Mouse (Mus musculus): ENCODE data around the gene Maml1. TPM values are rescaled to one million over a fixed set of nuclear protein-coding genes. Genes with fewer than 3 reads are reported as not detected.
A peak's percentile ranks its signal among the peaks of the same experiment; 100 is the strongest.
"Not testable (repeated sequence)": the region's sequence is repeated elsewhere in the genome, so short reads cannot be mapped to it uniquely, and the experiment has no call there.

Maml1 gene
- total RNA-seq (2021): 10 to 100 TPM in 1 of 2 experiments, 1 to 10 TPM in 1; 9.9 to 10.6 TPM

DNA sequence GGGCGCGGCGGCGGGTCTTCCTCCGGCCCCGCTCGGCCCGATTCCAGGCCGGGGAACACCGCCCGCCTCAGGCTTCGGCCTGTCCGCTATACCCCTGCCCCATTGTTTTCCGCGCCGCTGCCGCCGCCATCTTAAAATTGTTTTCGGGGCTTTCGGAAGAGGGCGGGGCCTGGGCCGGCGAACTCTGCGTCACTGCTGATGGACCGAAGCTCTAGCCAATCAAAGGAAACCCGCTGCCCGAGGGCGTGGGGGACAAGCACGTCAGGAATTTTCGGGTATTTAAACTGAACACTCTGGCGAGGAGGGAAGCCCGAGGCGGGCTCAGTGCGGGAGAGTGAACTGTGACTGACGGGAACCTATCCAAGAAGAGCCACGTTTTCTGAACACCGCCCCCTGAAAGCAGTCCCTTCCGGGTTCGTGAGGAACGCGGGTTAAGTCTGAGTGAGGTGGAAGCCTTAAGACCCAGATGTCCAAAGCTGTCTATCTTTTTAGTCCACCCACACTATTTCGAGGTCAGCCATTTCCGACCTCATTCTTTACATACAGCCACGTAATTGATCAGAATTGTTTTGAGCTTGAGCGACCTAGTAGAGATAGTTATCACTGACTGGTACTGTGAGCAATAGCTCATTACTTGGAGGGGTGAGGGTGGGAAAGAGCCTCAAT, at the start of gene Maml1:
TSS of gene Maml1 (minus strand) at position 122 of the 666 bp plus-strand sequence.
- intact Hi-C loops (cut with DNase I): loop anchor here (5.0 kb wide), 1 partner anchor 55 kb away; the partner anchor contains the start of gene Ltc4s

DNA sequence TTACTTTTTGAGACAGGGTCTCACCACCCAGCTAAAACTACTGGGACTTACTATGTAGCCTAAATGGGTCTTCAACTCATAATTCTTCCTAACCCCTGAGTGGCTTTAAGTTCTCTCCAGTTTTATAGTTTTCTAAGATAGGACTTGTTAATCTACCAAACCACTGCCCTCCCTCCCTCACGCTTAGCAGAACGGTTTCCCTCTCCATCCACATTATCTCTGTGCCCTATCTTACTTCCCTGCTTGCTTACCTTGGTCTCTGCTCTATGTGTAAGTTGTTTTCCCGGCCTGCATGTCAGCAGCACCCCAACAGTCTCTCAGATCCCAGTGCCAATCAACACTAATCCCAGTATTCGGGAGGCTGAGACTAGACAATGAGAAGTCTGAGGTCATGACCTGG, 44.8 kb upstream of the Maml1 start:
- intact Hi-C loops (cut with DNase I): no loop called here
- DNase-seq (ENCODE audit: low spot score in 2 of 2): no peak

More for the DNA sequence above, at the start of gene Maml1:
- DNase-seq (ENCODE audit: low spot score in 2 of 2): peak; percentile 97

DNA sequence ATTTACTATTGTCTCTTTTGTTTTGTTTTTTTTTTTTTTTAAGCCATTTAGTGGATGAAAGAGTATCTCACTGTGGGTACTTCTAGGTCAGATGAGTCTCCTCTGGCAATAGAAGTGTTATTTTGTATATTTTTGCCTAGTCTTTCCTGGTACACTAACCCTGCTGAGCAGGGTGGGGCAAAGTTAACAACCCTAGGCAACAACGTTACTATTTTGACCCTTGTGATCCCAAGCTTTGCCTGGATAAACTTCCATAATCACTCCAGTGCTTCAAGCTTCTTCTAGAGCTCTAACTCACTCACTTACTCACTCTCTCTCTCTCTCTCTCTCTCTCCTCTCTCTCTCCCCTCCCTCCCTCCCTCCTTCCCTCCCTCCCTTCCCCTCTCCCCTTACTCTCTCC, 44.0 kb upstream of the Maml1 start:
- no peak for DNase-seq (ENCODE audit: low spot score in 2 of 2)
- intact Hi-C loops (cut with DNase I): no loop called here

DNA sequence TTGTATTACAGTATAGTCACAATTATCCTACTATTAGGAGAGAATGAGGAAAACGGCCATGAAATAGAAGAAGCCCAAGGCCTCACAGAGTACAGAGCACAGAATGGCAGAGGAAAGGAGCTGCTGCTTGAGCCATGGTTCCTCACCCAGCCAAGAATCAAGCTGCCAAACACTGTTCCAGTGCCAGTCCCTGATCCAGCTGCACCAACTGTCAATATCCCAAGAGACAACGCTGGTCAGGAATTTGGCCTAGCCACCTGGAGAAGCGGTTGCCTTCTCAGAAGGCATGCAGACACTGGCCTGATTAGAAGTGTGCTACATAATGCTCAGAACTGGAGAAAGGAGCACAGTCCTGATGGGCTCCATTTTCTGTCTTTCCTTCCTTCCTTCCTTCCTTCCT, 41.1 kb upstream of the Maml1 start:
- no peak for DNase-seq (ENCODE audit: low spot score in 2 of 2)
- intact Hi-C loops (cut with DNase I): no loop called here

DNA sequence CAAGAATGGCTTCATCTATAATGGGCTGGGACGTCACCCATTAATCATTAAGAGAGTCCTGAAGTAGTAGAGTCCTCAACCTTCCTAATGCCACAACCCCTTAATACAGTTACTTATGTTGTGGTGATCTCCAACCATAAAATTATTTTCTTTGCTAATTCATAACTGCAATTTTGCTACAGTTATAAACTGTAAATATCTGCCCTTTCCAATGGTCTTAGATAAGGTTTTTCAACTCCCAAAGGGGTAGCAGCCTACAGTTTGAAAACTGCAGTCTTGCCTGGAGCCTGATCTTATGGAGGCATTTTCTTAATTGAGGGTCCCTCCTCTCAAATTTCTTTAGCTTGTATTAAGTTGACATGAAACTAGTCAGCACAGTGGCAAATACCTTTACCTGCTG, 37.3 kb upstream of the Maml1 start:
- intact Hi-C loops (cut with DNase I): no loop called here

DNA sequence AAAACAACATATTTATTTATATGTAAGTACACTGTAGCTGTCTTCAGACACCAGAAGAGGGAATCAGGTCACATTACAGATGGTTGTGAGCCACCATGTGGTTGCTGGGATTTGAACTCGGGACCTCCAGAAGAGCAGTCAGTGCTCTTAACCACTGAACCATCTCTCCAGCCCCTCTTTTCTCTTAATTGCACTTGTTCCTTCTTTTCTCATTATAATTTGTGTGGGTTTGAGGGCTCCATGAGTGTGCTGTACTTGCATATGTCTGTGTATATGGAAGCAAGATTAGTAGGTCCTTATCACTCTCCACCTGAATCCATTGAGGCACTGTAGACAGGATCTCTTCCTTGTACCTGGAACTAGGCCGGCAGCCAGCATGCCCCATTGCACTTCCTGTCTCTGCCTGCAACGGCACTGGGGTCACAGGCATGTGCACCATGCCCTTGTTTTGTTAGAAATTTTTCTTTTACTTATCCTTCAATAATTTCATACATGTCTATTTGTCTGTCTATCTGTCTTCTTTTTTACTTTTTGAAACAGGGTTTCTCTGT, 36.0 kb upstream of the Maml1 start:
- no peak for DNase-seq (ENCODE audit: low spot score in 2 of 2)
- intact Hi-C loops (cut with DNase I): no loop called here

More for the DNA sequence above, 37.3 kb upstream of the Maml1 start:
- no peak for DNase-seq (ENCODE audit: low spot score in 2 of 2)

DNA sequence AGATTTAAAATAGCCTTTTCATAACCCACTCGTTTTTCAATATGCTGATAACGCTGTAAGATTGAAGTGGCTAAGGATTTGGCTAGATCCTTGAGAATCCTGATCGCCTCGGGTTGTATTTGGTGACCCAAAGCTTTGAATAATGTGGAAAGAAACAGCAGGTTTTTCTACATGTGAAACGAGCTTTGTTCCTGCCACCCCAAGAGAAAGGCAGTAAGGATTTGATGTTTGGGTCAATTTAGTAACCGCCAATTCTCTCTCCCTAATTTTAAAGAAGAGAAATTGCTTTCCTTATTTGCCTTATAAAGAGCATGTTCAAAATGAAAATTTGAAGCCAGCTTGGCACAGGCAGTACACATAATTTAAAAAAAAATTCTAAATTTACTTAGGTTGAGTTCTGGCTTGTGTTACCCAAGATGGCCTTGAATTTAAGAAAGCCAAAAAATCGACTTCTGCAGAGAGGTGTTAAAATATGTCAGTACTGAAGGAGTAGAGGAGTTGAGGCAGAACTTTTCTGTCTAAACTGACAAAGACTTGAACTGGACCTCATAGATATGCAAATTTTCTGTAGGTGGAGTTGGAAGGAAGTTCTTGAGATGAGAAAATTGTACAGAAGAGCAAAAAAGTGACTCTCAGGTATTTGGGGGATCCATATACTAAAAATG, 34.3 kb upstream of the Maml1 start:
- DNase-seq (ENCODE audit: low spot score in 2 of 2): no peak
- intact Hi-C loops (cut with DNase I): no loop called here

DNA sequence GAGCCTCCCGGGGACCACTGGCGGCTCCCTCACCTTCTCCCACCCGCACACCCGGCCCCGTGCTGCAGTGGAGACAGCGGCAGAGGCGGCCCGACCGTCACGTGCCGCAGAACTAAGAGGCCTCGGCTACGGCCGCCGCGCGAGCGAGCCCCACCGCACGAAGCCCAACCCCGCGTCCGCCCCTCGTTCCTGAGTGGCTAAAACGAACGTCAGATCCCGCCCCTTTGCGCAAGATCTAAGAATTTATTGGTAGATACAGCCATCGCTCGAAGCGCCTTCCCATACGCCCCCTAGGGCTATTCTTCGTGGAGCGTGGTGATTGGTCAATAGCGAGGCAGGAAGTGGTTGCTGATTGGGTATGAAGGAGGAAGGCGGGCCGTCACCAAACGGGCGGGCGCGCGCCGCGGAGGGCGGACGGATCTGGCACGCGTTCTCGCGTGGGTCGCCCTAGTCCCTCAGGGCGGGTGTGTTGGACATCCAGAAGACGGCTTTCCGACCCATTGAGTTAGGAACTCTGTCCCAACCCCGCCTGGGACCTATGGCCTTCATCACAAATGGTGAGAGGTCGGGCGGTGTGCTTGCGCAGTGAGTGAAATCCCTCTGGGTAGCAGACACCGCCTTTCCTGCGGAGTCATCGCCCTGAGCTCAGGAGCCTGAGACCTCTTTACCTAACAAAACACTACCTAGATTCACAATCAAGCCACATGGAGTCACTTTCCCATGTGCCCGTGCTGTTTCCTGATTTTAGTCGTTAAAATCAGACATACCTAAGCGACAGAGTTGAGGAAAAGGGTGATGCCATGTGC, 33.6 kb upstream of the Maml1 start, which contains the start of gene Canx:
TSS of gene Canx (minus strand) at position 178 of the 806 bp plus-strand sequence.
- peak; percentile 98 to 99 for DNase-seq (ENCODE audit: low spot score in 2 of 2)
- intact Hi-C loops (cut with DNase I): loop anchor here (2.0 kb wide), 1 partner anchor 51 kb away; the partner anchor contains the start of gene Hnrnph1

DNA sequence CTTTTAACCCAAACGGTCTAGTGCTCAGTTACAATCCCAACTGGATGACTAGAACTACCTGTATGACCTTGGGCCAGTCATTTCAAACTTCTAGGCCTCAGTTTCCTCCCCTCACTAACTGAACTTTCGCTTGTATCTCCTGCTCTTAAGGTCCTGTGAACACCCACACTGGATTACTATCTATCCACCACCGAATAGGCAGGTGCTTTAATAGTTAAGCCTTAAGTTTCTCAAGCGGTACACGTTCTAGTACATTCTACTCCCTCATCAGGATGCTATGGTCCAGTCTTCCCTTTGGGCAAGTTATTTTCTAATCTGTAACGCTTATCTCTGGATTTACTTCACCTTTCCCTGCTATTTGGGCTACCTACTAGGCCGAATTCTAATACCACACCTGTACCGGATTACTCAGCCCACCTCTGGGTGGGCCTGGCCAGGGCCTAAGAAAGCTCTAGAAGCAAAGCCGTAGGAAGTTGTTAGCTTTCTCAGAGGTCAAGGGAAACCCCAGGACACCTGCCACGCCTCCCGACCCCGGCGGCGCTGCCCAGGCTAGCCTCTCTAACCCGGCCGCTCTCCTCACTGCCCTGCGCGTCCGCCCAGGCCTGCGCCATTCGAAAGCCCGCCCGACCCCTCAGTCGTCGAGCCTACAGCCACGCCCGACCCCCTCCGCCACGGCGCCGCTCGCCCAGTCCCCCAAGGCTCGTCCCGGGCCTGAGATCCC, 32.8 kb upstream of the Maml1 start:
- DNase-seq (ENCODE audit: low spot score in 2 of 2): no peak
- intact Hi-C loops (cut with DNase I): loop anchor here (2.0 kb wide), 1 partner anchor 52 kb away; the partner anchor contains the start of gene Hnrnph1

DNA sequence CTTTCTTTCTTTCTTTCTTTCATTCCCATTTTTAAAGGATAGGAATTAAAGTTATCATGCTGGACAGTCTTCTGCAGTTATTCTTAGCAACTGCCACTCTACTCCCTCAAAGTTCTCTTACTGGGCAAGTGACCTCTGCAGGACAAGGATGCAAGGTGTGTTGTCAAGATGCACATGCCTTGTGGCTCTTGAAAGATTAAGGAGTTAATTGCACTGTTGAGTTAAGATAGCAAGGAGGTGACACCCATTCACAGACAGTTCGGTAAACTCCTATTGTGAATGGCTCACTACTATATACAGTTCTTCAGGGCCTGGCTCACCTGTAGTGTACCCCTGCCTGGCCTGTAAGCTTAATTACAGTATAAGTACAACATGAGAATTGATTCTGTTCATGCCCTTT, 31.7 kb upstream of the Maml1 start:
- no peak for DNase-seq (ENCODE audit: low spot score in 2 of 2)
- intact Hi-C loops (cut with DNase I): loop anchor here (2.0 kb wide), 1 partner anchor 53 kb away; the partner anchor contains the start of gene Hnrnph1

DNA sequence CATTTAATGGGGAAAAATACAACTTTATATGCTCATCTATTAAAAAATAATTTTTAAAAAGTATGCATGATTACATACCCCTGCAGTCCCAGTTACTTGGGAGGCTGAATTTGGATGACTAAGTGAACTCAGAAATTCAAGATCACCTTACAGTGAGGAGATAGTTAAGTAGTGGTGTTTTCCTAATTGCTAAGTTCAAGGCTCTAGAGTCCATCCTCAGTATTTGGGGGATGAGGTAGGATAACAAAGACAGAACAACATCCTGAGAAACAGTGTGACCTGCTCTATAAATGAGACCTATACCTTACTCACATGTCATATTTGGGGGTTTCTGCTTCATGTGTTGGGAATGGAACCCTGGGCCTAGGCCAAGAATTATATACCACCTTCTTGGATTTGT, 30.2 kb upstream of the Maml1 start:
- intact Hi-C loops (cut with DNase I): no loop called here
- no peak for DNase-seq (ENCODE audit: low spot score in 2 of 2)

DNA sequence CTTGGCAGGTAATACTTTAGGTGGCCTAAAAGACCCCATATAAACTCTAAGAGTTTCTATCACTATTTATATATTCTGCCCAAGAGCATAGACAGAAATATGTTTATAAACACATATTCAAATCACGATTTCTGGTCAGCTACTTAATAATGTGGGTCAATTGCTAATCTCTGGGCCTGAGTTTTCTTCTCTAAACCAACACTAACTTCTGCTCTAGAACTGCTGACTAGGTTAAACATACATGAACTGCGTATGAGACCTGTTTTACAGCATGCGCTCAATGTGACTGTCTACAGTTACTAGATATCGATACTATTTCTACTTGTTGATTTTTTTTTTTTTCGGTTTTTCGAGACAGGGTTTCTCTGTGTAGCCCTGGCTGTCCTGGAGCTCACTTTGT, 29.1 kb upstream of the Maml1 start:
- no peak for DNase-seq (ENCODE audit: low spot score in 2 of 2)
- intact Hi-C loops (cut with DNase I): no loop called here

DNA sequence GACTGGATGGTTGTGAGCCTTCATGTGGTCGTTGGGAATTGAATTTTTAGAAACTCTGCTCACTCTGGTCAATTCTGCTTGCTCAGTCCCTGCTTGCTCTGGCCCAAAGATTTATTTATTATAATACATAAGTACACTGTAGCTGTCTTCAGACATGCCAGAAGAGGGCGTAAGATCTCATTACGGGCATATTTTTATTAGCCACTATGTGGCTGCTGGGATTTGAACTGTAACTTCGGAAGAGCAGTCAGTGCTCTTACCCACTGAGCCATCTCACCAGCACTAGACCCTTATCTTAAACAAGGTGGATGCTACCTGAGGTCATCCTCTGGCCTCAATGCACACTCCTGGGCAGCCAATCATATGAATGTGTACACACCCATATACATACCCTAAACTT, 27.2 kb upstream of the Maml1 start:
- intact Hi-C loops (cut with DNase I); DNase-seq (ENCODE audit: low spot score in 2 of 2): not testable (repeated sequence)

DNA sequence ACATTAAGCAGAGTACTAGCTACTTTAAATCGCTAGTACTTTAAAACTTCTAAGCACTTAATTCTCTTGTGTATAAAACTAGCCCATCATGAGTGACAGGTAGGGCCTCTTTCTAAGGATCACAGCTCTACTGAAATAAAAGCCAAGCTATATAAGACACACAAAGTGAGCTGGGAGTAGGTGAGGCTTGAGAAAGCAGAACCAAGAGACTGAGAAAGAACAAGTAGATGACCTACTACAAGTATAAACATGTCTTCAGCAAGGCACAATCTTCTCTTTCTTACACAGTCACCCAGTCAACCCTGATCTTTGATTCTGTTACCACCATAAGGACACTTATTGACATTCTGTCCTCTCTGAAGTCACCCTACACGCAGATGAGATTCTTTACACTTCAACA, 20.7 kb upstream of the Maml1 start:
- DNase-seq (ENCODE audit: low spot score in 2 of 2): no peak
- intact Hi-C loops (cut with DNase I): no loop called here

DNA sequence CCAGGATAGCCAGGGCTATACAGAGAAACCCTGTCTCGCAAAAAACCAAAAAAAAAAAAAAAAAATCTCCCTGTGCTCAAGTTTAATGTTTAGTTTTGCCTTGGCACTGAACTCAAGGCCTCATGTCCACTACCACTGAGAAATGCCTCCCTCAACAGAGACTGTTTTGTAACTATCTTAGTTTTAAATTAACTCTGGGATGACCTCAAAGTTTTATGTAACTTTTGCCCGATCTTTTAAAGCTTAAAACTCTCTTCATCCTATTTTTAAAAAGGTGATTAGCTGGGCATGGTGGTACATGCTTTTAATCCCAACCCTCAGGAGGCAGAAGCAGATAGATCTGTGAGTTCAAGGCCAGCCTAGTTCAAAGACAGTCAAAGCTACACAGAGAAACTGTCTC, 11.3 kb upstream of the Maml1 start:
- DNase-seq (ENCODE audit: low spot score in 2 of 2): no peak
- intact Hi-C loops (cut with DNase I): no loop called here

DNA sequence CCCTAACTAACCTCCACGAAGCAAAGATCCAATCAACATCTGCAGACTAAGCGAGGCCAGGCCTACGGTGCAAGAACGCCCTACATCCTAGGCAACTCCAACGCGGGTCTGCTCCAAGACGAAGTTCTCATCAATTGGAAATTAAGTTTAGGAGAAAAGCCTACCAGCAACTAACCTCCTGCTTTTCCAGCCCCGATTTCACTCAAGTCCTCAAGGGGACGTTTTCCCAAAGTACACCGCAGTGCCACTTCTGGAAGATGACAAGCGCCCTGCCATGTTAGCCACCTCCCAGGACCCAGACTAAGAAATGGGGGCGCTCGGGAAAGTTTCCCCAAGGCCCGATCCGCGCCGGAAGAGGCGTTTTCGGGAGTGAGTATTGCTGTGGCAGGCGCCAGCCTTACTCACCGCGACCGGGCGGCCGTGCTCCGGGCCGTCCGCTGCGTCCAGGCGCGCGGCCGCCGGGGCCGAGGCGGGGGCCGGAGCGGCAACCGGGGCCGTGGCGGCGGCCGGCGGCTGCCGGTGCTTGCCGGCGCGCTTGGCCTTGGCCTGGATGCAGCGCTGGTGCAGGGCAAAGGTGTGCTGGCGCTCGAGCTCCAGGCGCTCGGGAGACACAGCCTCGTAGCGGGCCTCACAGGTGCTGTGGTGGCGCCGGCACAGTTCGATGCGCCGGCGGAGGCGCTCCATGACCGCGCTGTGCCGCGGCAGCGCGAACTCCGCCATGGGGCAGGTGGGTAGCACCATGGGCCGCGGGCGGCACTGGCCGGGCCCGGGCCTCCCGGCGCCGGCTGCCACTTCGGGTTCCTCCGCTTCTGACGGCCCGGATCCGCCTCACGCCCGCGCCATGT, 568 bp downstream of the Maml1 start:
- intact Hi-C loops (cut with DNase I): loop anchor here (5.0 kb wide), 1 partner anchor 54 kb away; the partner anchor contains the start of gene Ltc4s
- peak in 1 of 2 experiments; percentile 34 for DNase-seq (ENCODE audit: low spot score in 2 of 2)

DNA sequence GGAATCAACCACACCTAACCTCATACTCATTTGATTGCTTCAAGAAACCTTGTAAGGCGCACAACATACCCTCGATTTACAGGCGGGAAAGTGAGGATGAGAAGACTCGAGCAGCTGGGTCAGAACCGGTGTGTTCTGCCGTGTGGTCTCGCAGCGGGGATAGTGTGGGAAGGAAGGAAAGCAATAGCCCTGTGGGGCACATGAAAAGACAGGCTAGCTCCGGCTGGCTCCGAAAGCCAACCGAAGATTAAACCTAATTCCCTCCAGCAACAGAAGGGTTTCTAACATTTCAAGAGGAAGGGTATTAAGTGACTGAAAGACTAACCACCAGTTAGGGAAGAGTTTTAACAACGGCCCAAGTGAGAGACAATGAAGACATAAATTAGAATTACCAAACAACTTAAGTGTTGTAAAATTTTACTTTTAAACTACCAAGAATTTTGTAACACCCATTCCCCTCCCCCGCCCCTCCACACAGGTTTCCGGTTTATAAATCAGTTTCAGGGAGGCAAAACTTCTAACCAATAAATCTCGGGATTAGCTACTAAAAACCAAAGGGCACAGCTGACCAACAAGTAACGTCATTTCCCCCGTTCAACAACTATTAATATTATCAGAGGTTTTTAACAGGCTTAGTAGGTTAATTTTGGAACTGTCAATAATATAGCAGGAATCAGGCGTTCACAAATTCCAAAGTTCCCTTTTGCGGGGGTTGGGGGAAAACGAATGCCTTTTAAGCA, 1.5 kb downstream of the Maml1 start:
- intact Hi-C loops (cut with DNase I): loop anchor here (5.0 kb wide), 1 partner anchor 53 kb away; the partner anchor contains the start of gene Ltc4s
- DNase-seq (ENCODE audit: low spot score in 2 of 2): no peak

DNA sequence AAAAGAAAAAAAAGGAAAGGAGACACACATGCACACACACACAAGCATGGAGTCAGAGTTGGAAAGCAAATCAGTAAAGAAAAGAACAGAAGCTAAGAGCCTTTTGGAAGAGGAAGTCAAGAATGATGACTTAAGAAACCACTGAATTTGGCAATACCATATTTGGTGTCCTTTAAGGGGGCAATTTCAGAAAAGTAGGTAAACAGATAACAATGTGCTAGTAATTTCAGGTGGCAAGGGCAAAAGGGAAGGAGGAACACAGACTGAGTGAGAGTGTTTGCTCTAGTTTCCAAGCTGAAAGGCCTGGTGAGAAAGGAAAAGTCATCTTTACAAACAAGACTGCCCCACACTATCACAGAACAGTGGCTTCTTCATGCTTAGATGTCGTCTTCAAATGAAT, 5.7 kb downstream of the Maml1 start:
- no peak for DNase-seq (ENCODE audit: low spot score in 2 of 2)
- intact Hi-C loops (cut with DNase I): no loop called here

All from left cerebral cortex, postnatal 36 days (tissue).